7 mouse cellular contexts compared by ENCODE assay signal in genomic region chr4:41731052-41731765, GRCm38 (mm10). TPM values are rescaled to one million over a fixed set of nuclear protein-coding genes. Genes with fewer than 3 reads are reported as not detected.
DNase-seq lines count a peak whose midpoint lies in the region; ATAC-seq and TF ChIP-seq lines count a peak whose summit lies in the region.

Gene Arid3c (minus strand): TSS chr4:41731142.

- no peaks in the 10 kb centered on the region for H3K9me3 ChIP-seq in lung, postnatal 0 days (ENCODE audit: low read length)
- peaks cover 6% of the 10 kb centered on the region for H3K9me3 ChIP-seq in forebrain, embryonic 10.5 days
- no peaks in the 10 kb centered on the region for H3K9me3 ChIP-seq in liver, embryonic 12.5 days (replicated peaks)
- H3K9me3 ChIP-seq in stomach, embryonic 14.5 days (ENCODE audit: control insufficient read depth, low read depth, low read length): no peaks in the 10 kb centered on the region

- peaks cover 53% of the 10 kb centered on the region for H3K27me3 ChIP-seq in lung, postnatal 0 days (replicated peaks; ENCODE audit: insufficient read depth, low read length)
- peaks cover 75% of the 10 kb centered on the region for H3K27me3 ChIP-seq in forebrain, embryonic 10.5 days (ENCODE audit: poor library complexity, severe bottlenecking)
- peaks cover 85% of the 10 kb centered on the region for H3K27me3 ChIP-seq in liver, embryonic 12.5 days (replicated peaks)
- peaks cover 51% of the 10 kb centered on the region for H3K27me3 ChIP-seq in stomach, embryonic 14.5 days (ENCODE audit: control insufficient read depth, insufficient read depth, low read length)

- peak; percentile 6 for DNase-seq in lung, postnatal 0 days (ENCODE audit: low spot score)
- DNase-seq in lung, adult 18-20 months: no peak
- DNase-seq in forebrain, embryonic 10.5 days (ENCODE audit: extremely low spot score, low spot score): no peak
- no peak for DNase-seq in gastrocnemius, postnatal 25 days
- no peak for DNase-seq in spleen, postnatal 36 days (ENCODE audit: low spot score in 2 of 2)

- peak within 1 kb of the TSS; percentile 19; the same call in 1 of the 2 replicates for H3K4me3 ChIP-seq in lung, postnatal 0 days (ENCODE audit: low read depth, low read length)
- H3K4me3 ChIP-seq in forebrain, embryonic 10.5 days: peak within 1 kb of the TSS; percentile 55
- peak within 1 kb of the TSS; percentile 34 for H3K4me3 ChIP-seq in liver, embryonic 12.5 days
- peak within 1 kb of the TSS; percentile 28 for H3K4me3 ChIP-seq in stomach, embryonic 14.5 days (ENCODE audit: low read depth, low read length)

- H3K9ac ChIP-seq in lung, postnatal 0 days (replicated peaks; ENCODE audit: low read depth): no peak within 1 kb of the TSS
- H3K9ac ChIP-seq in liver, embryonic 12.5 days: peak within 1 kb of the TSS; percentile 31; the same call in 1 of the 2 replicates
- no peak within 1 kb of the TSS for H3K9ac ChIP-seq in stomach, embryonic 14.5 days (replicated peaks; ENCODE audit: low read depth, low read length)

- H3K27ac ChIP-seq in lung, postnatal 0 days (ENCODE audit: low read length): no peak within 1 kb of the TSS
- 0 out of 2 replicates have a peak within 1 kb of the TSS, but pooled peaks have one; percentile 48 for H3K27ac ChIP-seq in forebrain, embryonic 10.5 days
- H3K27ac ChIP-seq in liver, embryonic 12.5 days: no peak within 1 kb of the TSS
- no peak within 1 kb of the TSS for H3K27ac ChIP-seq in stomach, embryonic 14.5 days (ENCODE audit: low read length)

- no peaks in the 10 kb centered on the region for H3K4me1 ChIP-seq in lung, postnatal 0 days (ENCODE audit: insufficient read depth, low read depth, low read length)
- H3K4me1 ChIP-seq in forebrain, embryonic 10.5 days: peaks cover 32% of the 10 kb centered on the region
- H3K4me1 ChIP-seq in liver, embryonic 12.5 days: peaks cover 9% of the 10 kb centered on the region; the same call in 1 of the 2 replicates
- H3K4me1 ChIP-seq in stomach, embryonic 14.5 days (ENCODE audit: control insufficient read depth, insufficient read depth, low read length): 0 out of 2 replicates have a peak, but pooled peaks cover 4% of the 10 kb centered on the region

- no peak for TF ChIP-seq EP300 in lung, postnatal 0 days (IDR thresholded peaks at IDR 0.05)

- H3K4me2 ChIP-seq in lung, postnatal 0 days (replicated peaks; ENCODE audit: low read depth, low read length): peak within 1 kb of the TSS; percentile 51
- peak within 1 kb of the TSS; percentile 61 for H3K4me2 ChIP-seq in liver, embryonic 12.5 days
- peak within 1 kb of the TSS; percentile 61 for H3K4me2 ChIP-seq in stomach, embryonic 14.5 days (replicated peaks; ENCODE audit: low read depth, low read length)

- H3K36me3 ChIP-seq in lung, postnatal 0 days (ENCODE audit: insufficient read depth, low read length): no peaks in the 10 kb centered on the region
- no peaks in the 10 kb centered on the region for H3K36me3 ChIP-seq in forebrain, embryonic 10.5 days (replicated peaks)
- H3K36me3 ChIP-seq in liver, embryonic 12.5 days: no peaks in the 10 kb centered on the region
- H3K36me3 ChIP-seq in stomach, embryonic 14.5 days (ENCODE audit: control insufficient read depth, insufficient read depth, low read length): no peaks in the 10 kb centered on the region

- no peak for ATAC-seq in lung, postnatal 0 days
- no peak for ATAC-seq in liver, embryonic 12.5 days
- ATAC-seq in stomach, embryonic 14.5 days (ENCODE audit: insufficient number of reproducible peaks, insufficient read depth, low FRiP score, low read depth): no peak

- WGBS in lung, postnatal 0 days: under 1% methylated on average over 49 of the region's 50 CpGs
- WGBS in forebrain, embryonic 10.5 days: 2% methylated on average over 50 of the region's 50 CpGs
- 2% methylated on average over 50 of the region's 50 CpGs for WGBS in liver, embryonic 12.5 days (ENCODE audit: insufficient replicate concordance)
- WGBS in stomach, embryonic 14.5 days: 1% methylated on average over 50 of the region's 50 CpGs

- TF ChIP-seq CTCF in lung, postnatal 0 days (IDR thresholded peaks at IDR 0.05): no peak

RNA-seq across cellular contexts. Expression of gene Arid3c, which starts in this region (rescaled TPM):
- polyA plus RNA-seq in lung, postnatal 0 days (2015; fragmentation: Nextera tagmentation; extraction: Ambion mirVana): 0.06 TPM in 1 of 2 replicates, not detected in the other
- polyA plus RNA-seq in forebrain, embryonic 10.5 days (2016; fragmentation: Nextera tagmentation; extraction: Ambion mirVana): 1.1 and 1.4 TPM in 2 replicates
- polyA plus RNA-seq in liver, embryonic 12.5 days (2016; fragmentation: Nextera tagmentation; extraction: Ambion mirVana): not detected in 2 replicates
- polyA plus RNA-seq in stomach, embryonic 14.5 days (2014; fragmentation: Nextera tagmentation; extraction: Ambion mirVana): not detected in 2 replicates
- total RNA-seq in gastrocnemius, postnatal 25 days (2021): not detected

Comparison
In these comparisons a context has a peak if more than half of its experiments do, and no peak if none do; other contexts are left out.
1. Peak in DNase-seq, H3K4me3 ChIP-seq and H3K4me2 ChIP-seq in lung, postnatal 0 days; RNA of the gene not detected or under 1 TPM.